Mouse (Mus musculus) heart, embryonic 15.5 days (tissue): ENCODE data around the gene Hist2h2ac. TPM values are rescaled to one million over a fixed set of nuclear protein-coding genes. Genes with fewer than 3 reads are reported as not detected.
A peak's percentile ranks its signal among the peaks of the same experiment; 100 is the strongest.
"Not testable (repeated sequence)": the region's sequence is repeated elsewhere in the genome, so short reads cannot be mapped to it uniquely, and the experiment has no call there.

Source experiments
- ATAC-seq: fragments of 200-750 bp; cut with Nextera tagmentation; replicated peaks from 2 replicates; pipeline ENCODE4 v1.8.0; 2017; ENCODE audit warnings: low read depth, moderate TSS enrichment; ENCODE audit not compliant: insufficient number of reproducible peaks, insufficient read depth, low FRiP score
- H3K27ac ChIP-seq: fragments of 300-500 bp; sonication (generic); 2 replicates; pipeline ENCODE4 v1.5.1; 2015; ENCODE audit warnings: mild to moderate bottlenecking, inconsistent platforms
- H3K27me3 ChIP-seq: fragments of 300-500 bp; sonication (generic); 2 replicates; pipeline ENCODE4 v1.6.1; 2015; ENCODE audit warnings: inconsistent platforms
- H3K36me3 ChIP-seq: fragments of 300-500 bp; sonication (generic); 2 replicates; pipeline ENCODE4 v1.6.1; 2015; ENCODE audit warnings: mild to moderate bottlenecking, inconsistent platforms
- H3K4me1 ChIP-seq: fragments of 300-500 bp; sonication (generic); replicated peaks from 2 replicates; pipeline ENCODE4 v1.6.1; 2015; ENCODE audit warnings: inconsistent platforms
- H3K4me2 ChIP-seq: fragments of 300-500 bp; sonication (generic); 2 replicates; pipeline ENCODE4 v1.6.1; 2015; ENCODE audit warnings: inconsistent platforms, mild to moderate bottlenecking, moderate library complexity
- H3K4me3 ChIP-seq: fragments of 300-500 bp; sonication (generic); 2 replicates; pipeline ENCODE4 v1.5.1; 2015; ENCODE audit warnings: mild to moderate bottlenecking, inconsistent platforms
- H3K9ac ChIP-seq: fragments of 300-500 bp; sonication (generic); 2 replicates; pipeline ENCODE4 v1.6.1; 2015; ENCODE audit warnings: mild to moderate bottlenecking, inconsistent platforms
- H3K9me3 ChIP-seq: fragments of 300-500 bp; sonication (generic); replicated peaks from 2 replicates; pipeline ENCODE4 v1.6.1; 2016; ENCODE audit warnings: inconsistent platforms
- WGBS: fragments of 180-500 bp; shearing (Covaris S2); methylation state at CpG from one replicate; pipeline ENCODE4 v1.1.7; 2015; ENCODE audit warnings: mixed read lengths; 5-methylcytosine and 5-hydroxymethylcytosine counted together
- polyA plus RNA-seq: library from polyadenylated mRNA; unstranded; fragments of >200 nt; fragmentation: Nextera tagmentation; extraction: Ambion mirVana; gene quantifications from 2 replicates; pipeline ENCODE4 v1.2.1, GENCODE M21; 2015

Gene Hist2h2ac
- polyA plus RNA-seq, 1 experiment from 2014 or later, result 5.3 TPM

DNA sequence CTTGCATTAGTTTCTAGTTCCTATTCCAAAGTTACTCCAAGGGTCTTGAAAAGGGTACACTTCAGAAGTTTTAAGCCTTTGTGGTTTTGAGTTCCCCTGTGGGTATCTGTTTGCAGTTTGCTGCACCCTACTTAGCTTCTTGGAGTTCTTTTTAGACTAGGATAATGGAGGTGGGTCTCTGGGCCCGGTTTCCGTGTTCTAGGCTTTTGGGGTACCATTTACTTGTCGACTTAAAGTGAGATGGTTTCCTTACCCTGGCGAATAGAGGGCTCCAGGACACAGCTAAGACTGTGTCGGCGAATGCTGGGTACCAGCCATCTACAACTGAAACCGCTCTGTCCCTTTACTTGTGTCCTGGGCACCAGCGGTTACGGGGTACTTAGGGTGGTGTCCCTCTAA lies 959 bp upstream of the Hist2h2ac start:
- peaks cover 35% of the 10 kb centered on the region for H3K4me1 ChIP-seq
- no peaks in the 10 kb centered on the region for H3K36me3 ChIP-seq
- no peak for ATAC-seq
- WGBS, result 29% methylated on average over 9 of the region's 9 CpGs
- H3K9ac ChIP-seq, result peak overlapping the region; percentile 79
- peak overlapping the region; percentile 68 for H3K4me3 ChIP-seq
- H3K27me3 ChIP-seq, result no peaks in the 10 kb centered on the region
- peak overlapping the region; percentile 83 for H3K4me2 ChIP-seq
- no peaks in the 10 kb centered on the region for H3K9me3 ChIP-seq
- H3K27ac ChIP-seq, result peak overlapping the region; percentile 99

DNA sequence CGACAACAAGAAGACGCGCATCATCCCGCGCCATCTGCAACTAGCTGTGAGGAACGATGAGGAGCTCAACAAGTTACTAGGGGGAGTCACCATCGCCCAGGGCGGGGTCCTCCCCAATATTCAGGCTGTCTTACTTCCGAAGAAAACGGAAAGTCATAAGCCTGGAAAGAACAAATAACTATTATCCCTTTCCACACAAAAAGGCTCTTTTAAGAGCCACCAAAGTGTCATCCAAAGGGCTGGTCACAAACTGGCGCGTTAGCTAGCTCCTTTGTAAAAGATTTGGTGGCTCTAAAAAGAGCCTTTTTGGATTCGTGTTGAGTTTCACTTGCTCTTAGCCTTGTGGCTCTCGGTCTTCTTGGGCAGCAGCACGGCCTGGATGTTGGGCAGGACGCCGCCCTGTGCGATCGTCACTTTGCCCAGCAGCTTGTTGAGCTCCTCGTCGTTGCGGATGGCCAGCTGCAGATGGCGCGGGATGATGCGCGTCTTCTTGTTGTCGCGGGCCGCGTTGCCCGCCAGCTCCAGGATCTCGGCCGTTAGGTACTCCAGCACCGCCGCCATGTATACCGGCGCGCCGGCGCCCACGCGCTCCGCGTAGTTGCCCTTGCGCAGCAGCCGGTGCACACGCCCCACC lies 432 bp downstream of the Hist2h2ac start:
- not testable (repeated sequence) for ATAC-seq, H3K9me3 ChIP-seq, H3K36me3 ChIP-seq, H3K27me3 ChIP-seq
- Histone ChIP-seq H3K9ac (peak overlapping the region; percentile 79), H3K27ac (peak overlapping the region; percentile 99), H3K4me2 (peak overlapping the region; percentile 83), H3K4me3 (peak overlapping the region; percentile 68), H3K4me1 (peaks cover 35% of the 10 kb centered on the region)
- 0% methylated on average over 40 of the region's 47 CpGs for WGBS

DNA sequence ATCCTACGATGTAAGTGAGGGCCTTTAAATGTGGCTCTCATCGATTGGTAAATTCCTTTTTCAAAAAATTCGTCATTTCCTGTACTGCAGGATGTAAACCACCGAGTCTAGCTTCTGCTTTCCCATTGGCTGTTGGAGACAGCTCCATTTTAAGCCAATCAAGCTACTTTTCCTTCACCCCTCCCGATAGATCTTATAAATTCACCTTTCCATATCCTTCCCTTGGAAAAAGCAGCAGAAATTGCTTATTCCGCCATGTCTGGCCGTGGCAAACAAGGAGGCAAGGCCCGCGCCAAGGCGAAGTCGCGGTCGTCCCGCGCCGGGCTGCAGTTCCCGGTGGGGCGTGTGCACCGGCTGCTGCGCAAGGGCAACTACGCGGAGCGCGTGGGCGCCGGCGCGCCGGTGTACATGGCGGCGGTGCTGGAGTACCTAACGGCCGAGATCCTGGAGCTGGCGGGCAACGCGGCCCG lies 984 bp downstream of the Hist2h2ac start, which contains the start of the genes Bola1 and Hist2h2ab:
Gene Bola1 (minus strand): TSS at position 49 of the 470 bp plus-strand sequence.
Gene Hist2h2ab (plus strand): TSS at position 205 of the 470 bp plus-strand sequence.
- H3K9me3 ChIP-seq, result no peaks in the 10 kb centered on the region
- H3K4me3 ChIP-seq, result peak within 1 kb of the TSS; percentile 68
- peak within 1 kb of the TSS; percentile 83 for H3K4me2 ChIP-seq
- no peaks in the 10 kb centered on the region for H3K27me3 ChIP-seq
- ATAC-seq, result peak; percentile 75
- H3K9ac ChIP-seq, result peak within 1 kb of the TSS; percentile 79
- H3K27ac ChIP-seq, result peak within 1 kb of the TSS; percentile 99
- peaks cover 33% of the 10 kb centered on the region for H3K4me1 ChIP-seq
- H3K36me3 ChIP-seq, result no peaks in the 10 kb centered on the region
- WGBS, result 0% methylated on average over 37 of the region's 37 CpGs

DNA sequence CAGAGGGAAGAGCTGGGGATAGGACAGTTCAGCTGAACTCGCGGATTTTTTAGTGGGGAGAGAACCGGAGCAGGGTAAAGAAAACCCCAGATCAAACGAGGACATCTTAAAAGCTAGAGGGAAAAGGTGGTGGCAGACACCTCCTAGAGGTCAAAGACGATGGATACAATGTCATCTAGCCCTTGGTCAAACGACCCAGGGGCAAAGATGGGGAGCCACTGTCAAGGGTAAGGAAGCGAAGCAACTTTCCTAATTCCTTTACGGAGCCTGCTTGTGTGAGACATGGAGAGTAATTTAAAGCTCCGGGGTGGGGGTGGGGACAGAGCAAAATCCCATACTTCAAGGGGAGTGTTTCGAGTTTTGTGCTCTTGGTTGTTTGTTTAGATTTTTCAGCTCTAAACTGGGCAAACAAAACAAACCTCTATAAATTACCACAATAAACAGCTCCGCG lies 1.5 kb downstream of the Hist2h2ac start:
- Histone ChIP-seq H3K27ac (peak overlapping the region; percentile 99), H3K9me3 (no peaks in the 10 kb centered on the region), H3K36me3 (no peaks in the 10 kb centered on the region), H3K9ac (peak overlapping the region; percentile 64), H3K4me3 (peak overlapping the region; percentile 68), H3K4me2 (peak overlapping the region; percentile 83), H3K27me3 (no peaks in the 10 kb centered on the region), H3K4me1 (peaks cover 33% of the 10 kb centered on the region)
- under 1% methylated on average over 12 of the region's 12 CpGs for WGBS
- no peak for ATAC-seq

DNA sequence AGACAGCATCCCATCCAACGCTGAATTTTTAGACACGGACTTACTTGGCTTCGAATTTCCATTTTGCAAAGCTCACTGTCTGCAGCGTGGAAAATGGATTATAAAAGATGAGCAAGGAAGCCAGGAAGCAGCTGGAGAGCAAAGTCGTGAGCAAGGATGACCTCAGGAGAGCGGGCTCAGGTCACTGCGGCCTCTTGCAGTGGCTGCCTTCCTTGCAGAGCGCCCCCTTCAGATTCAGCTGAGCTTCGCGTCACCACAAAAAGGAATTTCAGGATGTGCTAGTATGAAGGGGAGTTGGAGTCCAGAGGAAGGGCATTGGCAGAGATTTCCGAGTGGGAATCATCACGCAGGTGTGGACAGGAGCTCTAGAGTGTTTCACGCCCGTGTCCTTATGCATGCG lies 11.4 kb downstream of the Hist2h2ac start:
- no peak overlapping the region for H3K27ac ChIP-seq
- H3K36me3 ChIP-seq, result no peaks in the 10 kb centered on the region
- H3K4me2 ChIP-seq, result no peak overlapping the region
- 23% methylated on average over 15 of the region's 15 CpGs for WGBS
- no peak overlapping the region for H3K4me3 ChIP-seq
- no peak overlapping the region for H3K9ac ChIP-seq
- no peak for ATAC-seq
- no peaks in the 10 kb centered on the region for H3K4me1 ChIP-seq
- H3K9me3 ChIP-seq, result no peaks in the 10 kb centered on the region
- H3K27me3 ChIP-seq, result 0 out of 2 replicates have a peak, but pooled peaks cover 3% of the 10 kb centered on the region

DNA sequence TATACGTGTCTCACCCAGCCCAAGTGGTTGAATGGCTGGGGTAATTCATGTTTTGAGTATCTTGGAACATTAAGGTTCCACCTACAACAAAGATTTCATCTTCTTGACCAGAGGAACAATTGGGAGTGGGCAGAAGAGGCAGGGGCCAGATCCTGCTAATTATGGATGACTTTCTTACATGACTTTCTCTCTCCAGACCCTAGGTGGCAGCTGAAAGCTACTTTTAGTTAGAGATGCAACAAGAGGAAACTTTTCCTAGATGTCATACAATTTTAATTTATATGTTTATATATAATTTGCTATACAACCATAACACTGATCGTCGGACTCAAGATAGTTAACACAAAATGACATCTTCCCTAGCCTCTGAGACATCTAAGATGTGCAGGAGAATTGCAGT lies 12.9 kb downstream of the Hist2h2ac start:
- no peak overlapping the region for H3K4me2 ChIP-seq
- H3K27ac ChIP-seq, result no peak overlapping the region
- no peak for ATAC-seq
- 76% methylated on average over 3 of the region's 3 CpGs for WGBS
- no peak overlapping the region for H3K9ac ChIP-seq
- no peaks in the 10 kb centered on the region for H3K36me3 ChIP-seq
- no peaks in the 10 kb centered on the region for H3K27me3 ChIP-seq
- H3K9me3 ChIP-seq, result no peaks in the 10 kb centered on the region
- H3K4me3 ChIP-seq, result no peak overlapping the region
- H3K4me1 ChIP-seq, result no peaks in the 10 kb centered on the region

DNA sequence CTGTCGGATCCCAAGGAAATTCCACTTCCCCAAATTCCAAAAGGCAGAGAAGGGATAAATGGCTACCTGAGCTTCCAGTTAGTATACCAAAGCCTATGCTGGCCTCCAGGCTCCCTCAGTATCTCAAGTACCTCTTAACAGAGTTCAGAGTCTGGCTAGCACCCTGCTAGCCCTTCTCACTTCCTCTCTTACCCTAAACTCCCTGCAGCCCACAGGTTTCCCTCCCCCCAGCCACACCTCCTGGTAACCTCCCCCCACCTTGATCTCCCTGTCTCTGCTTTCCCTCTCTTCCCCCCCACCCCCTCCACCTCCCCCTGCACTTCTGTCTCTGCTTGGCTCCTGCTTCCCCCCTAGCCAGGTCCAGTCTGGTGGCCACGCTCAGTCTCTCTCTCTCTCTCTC lies 20.9 kb downstream of the Hist2h2ac start:
- ATAC-seq, result no peak
- H3K4me3 ChIP-seq, result no peak overlapping the region
- H3K27ac ChIP-seq, result no peak overlapping the region
- peaks cover 9% of the 10 kb centered on the region; the same call in 1 of the 2 replicates for H3K36me3 ChIP-seq
- no peak overlapping the region for H3K4me2 ChIP-seq
- H3K9me3 ChIP-seq, result no peaks in the 10 kb centered on the region; the same call in 1 of the 2 replicates
- H3K4me1 ChIP-seq, result peaks cover 16% of the 10 kb centered on the region
- H3K9ac ChIP-seq, result no peak overlapping the region
- WGBS, result 42% methylated on average over 2 of the region's 2 CpGs
- H3K27me3 ChIP-seq, result no peaks in the 10 kb centered on the region

DNA sequence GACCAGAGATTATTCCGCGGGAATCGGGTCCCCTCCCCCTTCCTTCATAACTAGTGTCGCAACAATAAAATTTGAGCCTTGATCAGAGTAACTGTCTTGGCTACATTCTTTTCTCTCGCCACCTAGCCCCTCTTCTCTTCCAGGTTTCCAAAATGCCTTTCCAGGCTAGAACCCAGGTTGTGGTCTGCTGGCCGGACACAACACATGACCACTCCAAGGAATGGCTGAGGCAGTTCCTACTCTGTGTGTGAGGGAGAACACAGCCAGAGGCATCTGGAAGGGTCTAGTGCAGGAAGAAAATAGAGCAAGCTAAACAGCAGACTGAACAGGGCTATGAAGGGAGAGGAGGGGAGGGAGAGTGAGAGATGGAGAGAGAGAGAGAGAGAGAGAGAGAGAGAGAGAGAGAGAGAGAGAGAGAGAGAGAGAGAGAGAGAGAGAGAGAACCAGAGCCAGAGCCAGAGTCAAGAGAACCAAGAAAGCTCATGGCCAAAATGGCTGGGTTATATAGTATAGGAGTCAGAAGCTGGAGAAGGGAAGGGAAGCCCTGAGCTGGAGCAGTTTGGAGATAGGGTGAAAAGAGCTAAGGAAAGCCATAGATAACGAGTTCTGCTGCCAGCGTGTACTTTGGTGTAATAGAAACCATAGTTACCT lies 22.0 kb downstream of the Hist2h2ac start:
- not testable (repeated sequence) for H3K9me3 ChIP-seq, H3K9ac ChIP-seq, H3K4me3 ChIP-seq, H3K27ac ChIP-seq, ATAC-seq, H3K27me3 ChIP-seq
- H3K4me1 ChIP-seq, result peaks cover 16% of the 10 kb centered on the region
- H3K4me2 ChIP-seq, result peak overlapping the region; percentile 99; the same call in 1 of the 2 replicates
- WGBS, result 28% methylated on average over 8 of the region's 8 CpGs
- H3K36me3 ChIP-seq, result peaks cover 15% of the 10 kb centered on the region

DNA sequence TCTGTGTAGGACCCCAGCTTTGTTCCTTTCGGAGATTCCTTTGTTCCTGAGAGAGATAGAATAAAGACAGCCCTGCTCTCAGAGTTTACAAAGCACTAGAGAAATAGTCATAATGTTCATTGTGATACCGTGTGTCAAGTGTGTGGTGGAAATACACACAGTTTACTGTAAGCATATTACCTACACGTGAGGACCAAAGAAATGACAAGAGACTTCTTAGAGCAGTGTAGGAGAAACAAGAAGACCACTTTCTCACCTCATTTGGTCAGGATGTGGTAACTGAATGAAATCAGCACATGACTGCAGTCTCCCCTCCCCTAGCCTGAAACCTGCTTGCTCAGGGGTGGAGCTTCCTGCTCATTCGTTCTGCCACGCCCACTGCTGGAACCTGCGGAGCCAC lies 22.5 kb downstream of the Hist2h2ac start:
- Histone ChIP-seq H3K4me3 (peak overlapping the region; percentile 75), H3K9ac (peak overlapping the region; percentile 85; the same call in 1 of the 2 replicates), H3K27ac (peak overlapping the region; percentile 90), H3K9me3 (no peaks in the 10 kb centered on the region; the same call in 1 of the 2 replicates), H3K27me3 (no peaks in the 10 kb centered on the region), H3K36me3 (peaks cover 15% of the 10 kb centered on the region), H3K4me2 (peak overlapping the region; percentile 99), H3K4me1 (peaks cover 16% of the 10 kb centered on the region)
- WGBS, result 5% methylated on average over 6 of the region's 6 CpGs
- ATAC-seq, result no peak

DNA sequence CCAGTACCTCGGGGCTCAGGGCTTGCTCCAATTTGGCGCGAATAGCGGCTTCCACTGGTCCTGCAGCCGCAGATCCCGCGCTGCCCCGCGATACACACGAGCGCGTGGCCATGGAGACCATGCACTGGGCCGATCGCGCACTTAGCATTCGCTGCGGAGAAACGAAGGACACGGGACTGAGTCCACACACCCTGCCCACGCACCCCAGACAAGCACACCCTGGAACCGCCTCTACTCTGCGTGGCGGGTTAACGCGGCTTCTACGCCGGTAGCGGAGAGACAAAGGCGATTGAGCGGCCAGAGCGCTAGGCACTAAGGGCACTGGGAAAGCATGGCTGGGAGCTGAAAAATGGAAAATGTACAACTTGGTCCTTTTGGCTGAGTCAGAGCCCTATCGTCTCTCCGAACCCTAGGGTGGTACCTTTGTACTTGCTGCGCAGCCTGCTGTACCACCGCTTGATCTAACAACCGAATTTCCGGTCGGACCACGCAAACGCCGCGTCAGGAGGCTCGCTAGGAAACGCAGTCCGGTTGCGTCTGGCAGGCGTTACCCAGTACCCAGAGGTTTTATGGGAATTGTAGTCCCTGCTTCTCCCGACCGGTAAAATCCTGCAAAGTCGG lies 23.4 kb downstream of the Hist2h2ac start:
- Histone ChIP-seq H3K9ac (peak overlapping the region; percentile 85), H3K27me3 (no peaks in the 10 kb centered on the region), H3K4me1 (peaks cover 16% of the 10 kb centered on the region), H3K4me2 (peak overlapping the region; percentile 99), H3K27ac (peak overlapping the region; percentile 90), H3K36me3 (peaks cover 15% of the 10 kb centered on the region), H3K4me3 (peak overlapping the region; percentile 75), H3K9me3 (no peaks in the 10 kb centered on the region; the same call in 1 of the 2 replicates)
- ATAC-seq, result peak; percentile 88
- WGBS, result under 1% methylated on average over 50 of the region's 50 CpGs

DNA sequence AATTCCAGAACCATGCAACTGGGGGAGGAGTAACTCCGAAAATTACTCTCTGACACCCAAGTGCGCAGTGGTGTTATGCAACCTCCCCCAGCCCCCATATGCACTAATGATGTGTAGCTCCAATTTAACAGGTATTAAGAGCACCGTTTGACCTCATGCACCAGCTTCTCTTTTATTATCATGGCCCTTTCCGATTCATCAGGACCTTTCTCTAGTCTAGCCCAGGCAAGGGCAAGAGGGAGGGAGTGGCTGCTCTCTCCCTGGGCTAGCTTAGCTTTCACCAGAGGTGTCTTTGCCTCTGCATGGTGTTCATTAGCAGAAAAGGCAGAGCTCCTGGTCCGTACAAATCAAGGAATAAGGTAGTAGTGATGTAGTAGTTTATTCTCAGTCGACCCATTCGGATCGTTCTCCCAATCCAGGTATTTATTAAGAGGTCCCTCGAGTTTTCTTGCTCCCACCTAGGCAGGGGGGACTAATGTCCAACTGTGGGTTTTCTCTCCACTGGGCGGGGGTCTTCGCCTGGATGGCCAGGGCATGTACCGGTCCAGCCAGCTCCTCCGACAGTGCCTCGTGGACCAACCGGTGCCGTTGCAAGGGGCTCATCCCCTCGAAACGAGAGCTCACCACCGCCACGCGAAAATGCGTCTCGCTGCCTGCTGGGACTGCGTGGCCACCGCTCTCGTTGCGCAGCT lies 24.1 kb downstream of the Hist2h2ac start:
- peak overlapping the region; percentile 75 for H3K4me3 ChIP-seq
- H3K27me3 ChIP-seq, result no peaks in the 10 kb centered on the region
- no peaks in the 10 kb centered on the region; the same call in 1 of the 2 replicates for H3K9me3 ChIP-seq
- peak overlapping the region; percentile 90 for H3K27ac ChIP-seq
- H3K9ac ChIP-seq, result peak overlapping the region; percentile 85
- H3K36me3 ChIP-seq, result peaks cover 15% of the 10 kb centered on the region
- peaks cover 16% of the 10 kb centered on the region for H3K4me1 ChIP-seq
- H3K4me2 ChIP-seq, result peak overlapping the region; percentile 99
- ATAC-seq, result no peak
- 19% methylated on average over 27 of the region's 27 CpGs for WGBS
